Mouse (Mus musculus) testis, adult 2 months (tissue): ENCODE data around the gene Bhlhb9.
"Not testable (repeated sequence)": the region's sequence is repeated elsewhere in the genome, so short reads cannot be mapped to it uniquely, and the experiment has no call there.

ENCODE experiments used
- CTCF ChIP-seq: fragments of 200-500 bp; IDR thresholded peaks from 2 replicates; pipeline ENCODE4 v1.5.1; 2012; ENCODE audit warnings: low read depth, mild to moderate bottlenecking, inconsistent platforms, low read length, moderate library complexity; ENCODE audit not compliant: control insufficient read depth, insufficient read depth, insufficient replicate concordance
- POLR2A ChIP-seq: fragments of 200-500 bp; IDR thresholded peaks from 2 replicates; pipeline ENCODE4 v1.6.1; 2012; ENCODE audit warnings: low read depth, mild to moderate bottlenecking, inconsistent platforms, low read length, moderate library complexity; ENCODE audit not compliant: control insufficient read depth

DNA sequence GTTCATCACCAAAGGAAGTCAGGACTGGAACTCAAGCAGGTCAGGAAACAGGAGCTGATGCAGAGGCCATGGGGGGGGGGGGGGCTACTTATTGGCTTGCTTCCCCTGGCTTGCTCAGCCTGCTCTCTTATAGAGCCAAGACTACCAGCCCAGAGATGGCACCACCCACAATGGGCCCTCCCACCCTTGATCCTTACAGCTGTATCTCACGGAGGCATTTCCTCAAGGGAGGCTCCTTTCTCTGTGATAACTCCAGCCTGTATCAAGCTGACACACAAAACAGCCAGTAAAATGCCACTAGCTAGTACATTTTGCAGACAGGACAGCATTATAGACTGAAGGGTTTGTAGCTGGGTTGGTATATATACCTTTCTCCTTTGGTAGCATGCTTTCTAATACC, 38.5 kb downstream of the Bhlhb9 start:
- TF ChIP-seq CTCF, POLR2A: not testable (repeated sequence)
